Mouse (Mus musculus): Measurements from ENCODE around the gene Gramd1c.

DNA sequence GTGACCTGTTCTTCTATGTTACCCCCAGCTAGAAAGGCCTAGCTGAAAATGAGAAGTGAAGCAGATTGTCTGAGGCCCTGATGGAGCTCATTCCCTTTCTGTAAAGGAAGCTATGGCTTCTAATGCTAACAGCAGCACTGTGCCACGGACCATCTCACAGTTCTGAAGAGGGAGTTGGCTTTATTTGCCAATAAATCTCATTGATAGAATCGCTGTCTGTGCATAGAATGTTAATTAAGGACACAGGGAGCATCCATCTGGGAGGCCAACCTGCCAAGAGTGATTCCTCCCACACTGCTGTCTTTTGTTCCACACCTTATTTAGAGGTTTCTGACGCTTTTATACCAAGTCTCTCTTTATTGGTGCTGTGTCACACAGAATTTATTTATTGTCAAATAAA is 131.6 kb downstream of the Gramd1c start:
- TF ChIP-seq CTCF (IDR thresholded peaks at IDR 0.05; ENCODE audit: insufficient read depth, low read length) (no peak), POLR2A (IDR thresholded peaks at IDR 0.05; ENCODE audit: borderline replicate concordance, extremely low read depth, low read depth, low read length) (no peak)

Measured in lung, adult 2 months (tissue).